Mouse (Mus musculus): Measurements from ENCODE around the gene Stx12.

DNA sequence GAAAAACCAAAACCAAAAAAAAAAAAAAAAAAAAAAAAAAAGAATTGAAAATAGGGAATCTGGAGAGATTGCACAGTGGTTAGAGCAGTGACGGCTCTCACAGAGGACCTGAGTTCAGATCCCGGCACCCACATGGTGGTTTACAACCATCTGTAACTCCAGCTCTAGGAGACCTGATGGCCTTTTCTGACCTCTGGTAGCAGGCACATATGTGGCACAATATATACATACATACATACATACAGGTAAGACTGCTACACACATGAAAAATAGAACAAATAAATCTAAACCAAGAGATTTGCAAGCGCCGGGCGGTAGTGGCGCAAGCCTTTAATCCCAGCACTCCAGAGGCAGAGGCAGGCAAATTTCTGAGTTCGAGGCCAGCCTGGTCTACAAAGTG is 80.4 kb downstream of the Stx12 start:
- TF ChIP-seq POLR2A (IDR thresholded peaks at IDR 0.05; ENCODE audit: borderline replicate concordance, insufficient read depth, low read length), result no peak
- no peak for TF ChIP-seq CTCF (IDR thresholded peaks at IDR 0.05; ENCODE audit: borderline replicate concordance, insufficient read depth, low read depth, low read length)

Measured in cerebellum, adult 2 months (tissue).